Mouse (Mus musculus) heart, embryonic 16.5 days (tissue): ENCODE measurements around the gene Tgfbr3. TPM values are rescaled to one million over a fixed set of nuclear protein-coding genes. Genes with fewer than 3 reads are reported as not detected.

ENCODE experiments used
- ATAC-seq: fragments of 200-750 bp; cut with Nextera tagmentation; replicated peaks from 2 replicates; pipeline ENCODE4 v1.8.0; 2017; ENCODE audit warnings: moderate number of reproducible peaks; ENCODE audit not compliant: insufficient read depth, low FRiP score; ENCODE audit errors: extremely low read depth
- H3K27ac ChIP-seq: fragments of 300-500 bp; sonication (generic); 2 replicates; pipeline ENCODE4 v1.5.1; 2014; ENCODE audit warnings: mild to moderate bottlenecking, low read length, control low read depth, moderate library complexity
- H3K27me3 ChIP-seq: fragments of 300-500 bp; sonication (generic); 2 replicates; pipeline ENCODE4 v1.6.1; 2014; ENCODE audit warnings: low read length, mixed read lengths; ENCODE audit not compliant: control insufficient read depth, insufficient read depth
- H3K36me3 ChIP-seq: fragments of 300-500 bp; sonication (generic); 2 replicates; pipeline ENCODE4 v1.6.1; 2014; ENCODE audit not compliant: control insufficient read depth, insufficient read depth
- H3K4me1 ChIP-seq: fragments of 300-500 bp; sonication (generic); 2 replicates; pipeline ENCODE4 v1.6.1; 2014; ENCODE audit warnings: low read length, mixed read lengths; ENCODE audit not compliant: control insufficient read depth, insufficient read depth
- H3K4me2 ChIP-seq: fragments of 300-500 bp; sonication (generic); 2 replicates; pipeline ENCODE4 v1.6.1; 2014; ENCODE audit warnings: low read depth, mild to moderate bottlenecking, control low read depth, low read length
- H3K4me3 ChIP-seq: fragments of 300-500 bp; sonication (generic); 2 replicates; pipeline ENCODE4 v1.5.1; 2014; ENCODE audit warnings: mild to moderate bottlenecking, control low read depth, low read length
- H3K9ac ChIP-seq: fragments of 300-500 bp; sonication (generic); 2 replicates; pipeline ENCODE4 v1.6.1; 2014; ENCODE audit warnings: low read length, control low read depth
- H3K9me3 ChIP-seq: fragments of 300-500 bp; sonication (generic); replicated peaks from 2 replicates; pipeline ENCODE4 v1.6.1; 2016; ENCODE audit warnings: low read length; ENCODE audit not compliant: control insufficient read depth
- WGBS: fragments of 180-500 bp; shearing (Covaris S2); extraction: QIAGEN DNeasy Blood & Tissue Kit; methylation state at CpG from one replicate; pipeline ENCODE4 v1.1.7; 2014; 5-methylcytosine and 5-hydroxymethylcytosine counted together
- polyA plus RNA-seq: library from polyadenylated mRNA; unstranded; fragments of >200 nt; fragmentation: Nextera tagmentation; extraction: Ambion mirVana; gene quantifications from 2 replicates; pipeline ENCODE4 v1.2.1, GENCODE M21; 2015

Tgfbr3 gene
- polyA plus RNA-seq, 1 experiment from 2014 or later = 20.1 TPM

GRCm38 (mm10) chr5:107236975-107237374 lies 52.5 kb downstream of the Tgfbr3 start:
- Histone ChIP-seq H3K27ac (no peak overlapping the region), H3K9ac (no peak overlapping the region), H3K27me3 (no peaks in the 10 kb centered on the region), H3K9me3 (no peaks in the 10 kb centered on the region), H3K4me3 (no peak overlapping the region), H3K36me3 (no peaks in the 10 kb centered on the region), H3K4me2 (no peak overlapping the region), H3K4me1 (peaks cover 50% of the 10 kb centered on the region)
- no peak for ATAC-seq
- WGBS = 72% methylated on average over 6 of the region's 6 CpGs

- H3K27me3 ChIP-seq = no peaks in the 10 kb centered on the region
- H3K9ac ChIP-seq = no peak overlapping the region
- no peak for ATAC-seq
- 0 out of 2 replicates have a peak overlapping the region, but pooled peaks have one; percentile 16 for H3K27ac ChIP-seq
- no peaks in the 10 kb centered on the region for H3K36me3 ChIP-seq
- no peak overlapping the region for H3K4me3 ChIP-seq
- no peak overlapping the region for H3K4me2 ChIP-seq
- H3K4me1 ChIP-seq = peaks cover 54% of the 10 kb centered on the region
- no peaks in the 10 kb centered on the region for H3K9me3 ChIP-seq
- 58% methylated on average over 5 of the region's 5 CpGs for WGBS
Observed at GRCm38 (mm10) chr5:107236039-107236438, 53.4 kb downstream of the Tgfbr3 start.

DNA sequence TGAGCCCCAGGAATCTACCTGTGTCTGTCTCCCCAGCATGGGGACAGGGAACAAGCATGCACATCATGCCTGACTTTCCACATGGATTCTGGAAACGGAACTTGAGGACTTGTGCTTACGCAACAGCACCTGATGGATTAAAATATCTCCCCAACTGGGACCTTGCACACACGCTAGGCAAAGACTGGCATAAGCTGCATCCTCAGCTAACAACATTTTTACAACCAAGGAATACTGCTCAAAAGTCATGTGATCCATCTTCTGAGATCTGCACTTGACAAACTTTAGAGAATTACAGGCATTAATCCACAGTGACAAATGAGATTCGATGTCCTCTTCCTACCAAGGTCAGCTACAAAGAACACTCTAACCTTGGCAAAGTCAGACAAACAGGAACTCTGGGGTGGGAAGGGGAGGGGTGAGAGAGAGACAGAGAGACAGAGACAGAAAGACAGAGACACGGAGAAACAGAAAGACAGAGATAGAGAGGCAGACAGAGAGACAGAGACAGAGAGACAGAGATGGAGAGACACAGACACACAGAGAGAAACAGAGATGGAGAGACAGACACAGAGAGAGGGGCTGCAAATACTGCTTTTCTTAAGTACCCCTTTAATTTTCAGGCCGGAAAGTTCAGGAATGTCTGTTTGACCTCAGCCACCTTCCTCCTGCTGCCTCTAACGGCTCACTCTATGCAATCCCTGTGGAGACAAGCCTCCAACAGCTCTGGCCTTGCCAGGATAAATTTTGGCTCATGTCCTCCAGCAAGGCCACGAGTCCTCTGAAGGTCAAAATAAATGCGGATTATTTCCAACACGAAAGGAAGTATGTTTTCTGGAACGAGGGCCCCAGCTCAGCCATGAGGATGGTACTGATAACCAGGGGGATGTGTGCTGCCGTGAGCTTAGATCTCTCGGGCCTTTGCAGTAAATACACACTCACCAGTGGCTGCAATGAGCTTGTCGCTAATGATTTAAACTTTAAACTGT lies 55.8 kb downstream of the Tgfbr3 start:
- peak overlapping the region; percentile 64 for H3K9ac ChIP-seq
- no peaks in the 10 kb centered on the region for H3K36me3 ChIP-seq
- peak overlapping the region; percentile 84 for H3K27ac ChIP-seq
- no peaks in the 10 kb centered on the region for H3K9me3 ChIP-seq
- 30% methylated on average over 14 of the region's 14 CpGs for WGBS
- H3K4me2 ChIP-seq = 0 out of 2 replicates have a peak overlapping the region, but pooled peaks have one; percentile 19
- ATAC-seq = peak; percentile 74
- no peak overlapping the region for H3K4me3 ChIP-seq
- H3K27me3 ChIP-seq = no peaks in the 10 kb centered on the region
- peaks cover 54% of the 10 kb centered on the region for H3K4me1 ChIP-seq

- Histone ChIP-seq H3K4me1 (peaks cover 30% of the 10 kb centered on the region), H3K9me3 (peaks cover 3% of the 10 kb centered on the region; the same call in 1 of the 2 replicates), H3K9ac (no peak overlapping the region), H3K4me3 (no peak overlapping the region), H3K27ac (no peak overlapping the region), H3K36me3 (peaks cover 3% of the 10 kb centered on the region; the same call in 1 of the 2 replicates), H3K27me3 (no peaks in the 10 kb centered on the region), H3K4me2 (no peak overlapping the region)
- WGBS = 88% methylated on average over 6 of the region's 6 CpGs
- no peak for ATAC-seq
Observed at GRCm38 (mm10) chr5:107230189-107230588, 59.2 kb downstream of the Tgfbr3 start.

GRCm38 (mm10) chr5:107229037-107229436 lies 60.4 kb downstream of the Tgfbr3 start:
- no peaks in the 10 kb centered on the region for H3K27me3 ChIP-seq
- ATAC-seq = no peak
- peaks cover 3% of the 10 kb centered on the region; the same call in 1 of the 2 replicates for H3K9me3 ChIP-seq
- H3K4me2 ChIP-seq = no peak overlapping the region
- H3K4me3 ChIP-seq = no peak overlapping the region
- H3K9ac ChIP-seq = no peak overlapping the region
- peaks cover 3% of the 10 kb centered on the region; the same call in 1 of the 2 replicates for H3K36me3 ChIP-seq
- 66% methylated on average over 9 of the region's 9 CpGs for whole genome bisulfite sequencing
- peaks cover 22% of the 10 kb centered on the region for H3K4me1 ChIP-seq
- no peak overlapping the region for H3K27ac ChIP-seq

DNA sequence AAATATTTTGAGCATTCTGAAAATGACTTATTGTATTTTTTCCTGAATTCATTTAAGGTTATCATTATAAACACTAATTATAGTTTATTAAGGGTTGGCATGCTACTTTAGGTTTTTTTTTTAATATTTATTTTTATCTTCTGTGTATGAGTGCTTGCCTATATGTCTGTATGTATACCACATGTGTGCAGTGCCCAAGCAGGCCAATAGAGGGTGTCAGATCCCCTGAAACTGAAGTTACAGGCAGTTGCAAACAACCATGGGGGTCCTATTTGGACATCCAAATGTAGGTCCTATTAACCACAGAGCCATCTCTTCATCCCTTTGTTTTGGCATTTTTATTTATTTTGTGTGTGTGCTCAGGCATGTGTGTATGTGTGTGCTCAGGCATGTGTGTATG lies 61.8 kb downstream of the Tgfbr3 start:
- H3K27ac ChIP-seq = no peak overlapping the region
- no peak overlapping the region for H3K4me2 ChIP-seq
- no peaks in the 10 kb centered on the region for H3K27me3 ChIP-seq
- ATAC-seq = no peak
- H3K4me1 ChIP-seq = peaks cover 17% of the 10 kb centered on the region
- peaks cover 3% of the 10 kb centered on the region; the same call in 1 of the 2 replicates for H3K9me3 ChIP-seq
- no peak overlapping the region for H3K9ac ChIP-seq
- H3K4me3 ChIP-seq = no peak overlapping the region
- H3K36me3 ChIP-seq = peaks cover 3% of the 10 kb centered on the region; the same call in 1 of the 2 replicates

DNA sequence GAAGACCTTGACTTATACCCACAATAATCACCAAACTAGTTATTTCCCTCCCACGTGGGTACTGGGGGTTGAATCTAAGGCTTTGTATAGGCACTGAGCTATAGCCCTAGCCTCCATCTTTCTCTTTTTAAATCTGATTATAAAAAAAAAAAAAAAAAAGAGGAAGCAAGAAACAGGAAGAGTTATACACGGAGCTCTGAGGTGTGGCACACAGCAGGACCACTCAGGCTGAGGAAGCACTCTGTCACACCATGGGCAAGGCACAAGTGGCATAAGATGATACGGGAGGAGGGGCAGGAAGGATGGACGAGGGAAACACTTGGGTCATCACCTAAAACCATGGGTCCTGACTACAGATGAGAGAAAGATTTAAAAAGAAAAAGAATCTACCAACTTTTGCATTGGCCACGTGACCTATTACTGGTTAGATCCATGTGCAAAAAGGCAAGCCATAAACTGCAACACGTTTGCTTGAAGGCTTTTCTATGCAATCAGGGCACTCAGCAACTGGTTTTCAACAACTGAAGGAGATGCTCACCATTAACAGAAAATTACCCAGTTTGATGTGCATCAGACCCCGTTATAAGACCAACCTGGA lies 64.5 kb downstream of the Tgfbr3 start:
- H3K4me1 ChIP-seq = peaks cover 28% of the 10 kb centered on the region

DNA sequence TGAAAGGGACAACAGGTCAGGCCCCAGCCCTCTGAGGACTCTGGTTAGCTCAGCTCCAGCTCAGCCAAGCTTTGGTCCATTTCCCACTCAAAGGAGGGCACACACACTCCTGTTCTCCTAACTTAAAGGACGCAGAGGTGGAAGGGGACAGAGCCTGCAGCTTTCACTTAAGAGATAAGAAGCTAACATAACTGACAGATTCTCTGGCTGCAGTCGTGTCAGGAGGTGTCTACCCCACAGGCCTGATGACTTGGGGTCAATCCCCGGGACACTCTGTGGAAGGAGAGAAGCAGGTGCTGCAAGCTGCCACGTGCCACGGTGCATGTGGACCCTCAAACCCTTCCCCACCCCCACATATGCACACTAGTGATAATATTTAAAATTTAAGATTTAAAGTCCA lies 65.3 kb downstream of the Tgfbr3 start:
- Histone ChIP-seq H3K27ac (peak overlapping the region; percentile 32; the same call in 1 of the 2 replicates), H3K36me3 (peaks cover 3% of the 10 kb centered on the region; the same call in 1 of the 2 replicates), H3K9ac (0 out of 2 replicates have a peak overlapping the region, but pooled peaks have one; percentile 38), H3K4me3 (no peak overlapping the region), H3K4me2 (no peak overlapping the region), H3K9me3 (peaks cover 3% of the 10 kb centered on the region; the same call in 1 of the 2 replicates), H3K4me1 (peaks cover 30% of the 10 kb centered on the region), H3K27me3 (no peaks in the 10 kb centered on the region)
- 27% methylated on average over 5 of the region's 5 CpGs for WGBS
- ATAC-seq = no peak

More for the DNA sequence above, 64.5 kb downstream of the Tgfbr3 start:
- Histone ChIP-seq H3K9ac (no peak overlapping the region), H3K36me3 (peaks cover 3% of the 10 kb centered on the region; the same call in 1 of the 2 replicates), H3K9me3 (peaks cover 3% of the 10 kb centered on the region; the same call in 1 of the 2 replicates), H3K27ac (no peak overlapping the region), H3K4me2 (no peak overlapping the region), H3K4me3 (no peak overlapping the region), H3K27me3 (no peaks in the 10 kb centered on the region)
- WGBS = 73% methylated on average over 7 of the region's 7 CpGs
- no peak for ATAC-seq
